Mouse (Mus musculus) midbrain, embryonic 16.5 days (tissue): ENCODE data around the gene Myl12a. TPM values are rescaled to one million over a fixed set of nuclear protein-coding genes. Genes with fewer than 3 reads are reported as not detected.

Experiments
- ATAC-seq: fragments of 200-750 bp; cut with Nextera tagmentation; 2 replicates; pipeline ENCODE4 v1.8.0; 2017; ENCODE audit warnings: moderate TSS enrichment
- H3K27ac ChIP-seq: fragments of 300-500 bp; sonication (generic); 2 replicates; pipeline ENCODE4 v1.5.1; 2014; ENCODE audit warnings: mild to moderate bottlenecking, low read length, mixed read lengths
- H3K27me3 ChIP-seq: fragments of 300-500 bp; sonication (generic); 2 replicates; pipeline ENCODE4 v1.6.1; 2014; ENCODE audit warnings: low read depth, low read length, mixed read lengths; ENCODE audit not compliant: control insufficient read depth, insufficient read depth
- H3K36me3 ChIP-seq: fragments of 300-500 bp; sonication (generic); 2 replicates; pipeline ENCODE4 v1.6.1; 2014; ENCODE audit warnings: mild to moderate bottlenecking, low read length, moderate library complexity, mixed read lengths; ENCODE audit not compliant: control insufficient read depth, insufficient read depth
- H3K4me1 ChIP-seq: fragments of 300-500 bp; sonication (generic); 2 replicates; pipeline ENCODE4 v1.6.1; 2014; ENCODE audit warnings: mild to moderate bottlenecking, low read length, mixed read lengths; ENCODE audit not compliant: control insufficient read depth, insufficient read depth
- H3K4me2 ChIP-seq: fragments of 300-500 bp; sonication (generic); 2 replicates; pipeline ENCODE4 v1.6.1; 2014; ENCODE audit warnings: mild to moderate bottlenecking, low read length, mixed read lengths
- H3K4me3 ChIP-seq: fragments of 300-500 bp; sonication (generic); 2 replicates; pipeline ENCODE4 v1.5.1; 2014; ENCODE audit warnings: low read depth, mild to moderate bottlenecking, low read length, moderate library complexity, mixed read lengths
- H3K9ac ChIP-seq: fragments of 300-500 bp; sonication (generic); 2 replicates; pipeline ENCODE4 v1.6.1; 2014; ENCODE audit warnings: low read depth, low read length, mixed read lengths
- H3K9me3 ChIP-seq: fragments of 300-500 bp; sonication (generic); replicated peaks from 2 replicates; pipeline ENCODE4 v1.6.1; 2014; ENCODE audit warnings: mild to moderate bottlenecking, low read length, mixed read lengths; ENCODE audit not compliant: control insufficient read depth, poor library complexity, severe bottlenecking
- WGBS: fragments of 180-500 bp; shearing (Covaris S2); extraction: QIAGEN DNeasy Blood & Tissue Kit; methylation state at CpG from one replicate; pipeline ENCODE4 v1.1.7; 2014; 5-methylcytosine and 5-hydroxymethylcytosine counted together
- polyA plus RNA-seq: library from polyadenylated mRNA; unstranded; fragments of >200 nt; fragmentation: Nextera tagmentation; extraction: Ambion mirVana; gene quantifications from 2 replicates; pipeline ENCODE4 v1.2.1, GENCODE M21; 2015

Gene Myl12a
- polyA plus RNA-seq, 1 experiment from 2014 or later, result 82.2 TPM

DNA sequence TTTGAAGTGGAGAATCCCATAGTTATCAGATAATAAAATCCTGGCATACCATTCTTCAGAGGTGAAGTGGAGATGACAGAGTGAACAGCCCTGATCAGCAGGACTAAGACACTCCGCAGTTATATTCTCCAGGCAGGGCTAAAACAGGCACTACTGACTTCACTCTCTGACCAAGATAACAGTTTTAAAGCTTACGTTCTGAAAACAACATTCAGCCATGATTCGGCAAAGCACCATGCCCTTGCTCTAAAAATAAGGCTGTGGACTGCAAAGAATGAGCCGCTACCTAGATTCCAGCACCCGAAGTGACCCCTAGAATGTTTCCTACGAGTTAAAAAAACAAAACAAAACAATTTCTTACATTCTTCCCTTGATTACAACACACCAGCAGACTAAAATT is 4.8 kb downstream of the Myl12a start:
- H3K4me2 ChIP-seq, result no peak overlapping the region
- no peak overlapping the region for H3K27ac ChIP-seq
- no peaks in the 10 kb centered on the region; the same call in 1 of the 2 replicates for H3K36me3 ChIP-seq
- no peaks in the 10 kb centered on the region for H3K9me3 ChIP-seq
- WGBS, result 88% methylated on average over 6 of the region's 6 CpGs
- no peaks in the 10 kb centered on the region for H3K27me3 ChIP-seq
- no peak overlapping the region for H3K9ac ChIP-seq
- H3K4me1 ChIP-seq, result peaks cover 5% of the 10 kb centered on the region
- no peak for ATAC-seq
- no peak overlapping the region for H3K4me3 ChIP-seq

DNA sequence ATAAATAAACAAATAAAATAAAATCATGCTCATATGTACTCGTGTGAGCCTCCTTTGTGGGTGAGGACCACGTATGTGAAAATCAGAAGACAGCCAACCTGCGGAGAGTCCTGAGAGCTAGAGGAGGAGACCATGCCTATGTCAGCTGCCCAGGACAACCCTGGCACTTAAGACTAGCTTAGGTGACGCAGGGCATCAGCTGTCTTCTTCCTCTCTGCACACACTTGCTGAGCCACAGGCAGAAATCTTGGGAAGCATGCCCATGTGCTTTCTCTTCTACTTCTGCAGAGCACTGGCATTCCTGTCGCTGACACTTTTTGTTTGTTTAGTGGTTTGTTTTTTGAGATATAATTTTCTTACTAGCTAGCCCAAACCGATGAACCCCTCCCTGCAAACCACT is 7.1 kb downstream of the Myl12a start:
- H3K27ac ChIP-seq, result no peak overlapping the region
- no peak overlapping the region for H3K4me2 ChIP-seq
- no peak overlapping the region for H3K4me3 ChIP-seq
- ATAC-seq, result no peak
- no peaks in the 10 kb centered on the region for H3K27me3 ChIP-seq
- no peaks in the 10 kb centered on the region; the same call in 1 of the 2 replicates for H3K36me3 ChIP-seq
- peaks cover 6% of the 10 kb centered on the region; the same call in 1 of the 2 replicates for H3K4me1 ChIP-seq
- no peaks in the 10 kb centered on the region for H3K9me3 ChIP-seq
- no peak overlapping the region for H3K9ac ChIP-seq
- WGBS, result 99% methylated on average over 6 of the region's 6 CpGs

GRCm38 (mm10) chr17:70994671-70995070 is 8.0 kb downstream of the Myl12a start:
- H3K9ac ChIP-seq, result no peak overlapping the region
- H3K9me3 ChIP-seq, result no peaks in the 10 kb centered on the region
- peaks cover 6% of the 10 kb centered on the region; the same call in 1 of the 2 replicates for H3K4me1 ChIP-seq
- no peak overlapping the region for H3K4me3 ChIP-seq
- H3K27me3 ChIP-seq, result no peaks in the 10 kb centered on the region
- H3K27ac ChIP-seq, result no peak overlapping the region
- H3K4me2 ChIP-seq, result no peak overlapping the region
- ATAC-seq, result no peak
- WGBS, result 92% methylated on average over 6 of the region's 6 CpGs
- H3K36me3 ChIP-seq, result no peaks in the 10 kb centered on the region; the same call in 1 of the 2 replicates

DNA sequence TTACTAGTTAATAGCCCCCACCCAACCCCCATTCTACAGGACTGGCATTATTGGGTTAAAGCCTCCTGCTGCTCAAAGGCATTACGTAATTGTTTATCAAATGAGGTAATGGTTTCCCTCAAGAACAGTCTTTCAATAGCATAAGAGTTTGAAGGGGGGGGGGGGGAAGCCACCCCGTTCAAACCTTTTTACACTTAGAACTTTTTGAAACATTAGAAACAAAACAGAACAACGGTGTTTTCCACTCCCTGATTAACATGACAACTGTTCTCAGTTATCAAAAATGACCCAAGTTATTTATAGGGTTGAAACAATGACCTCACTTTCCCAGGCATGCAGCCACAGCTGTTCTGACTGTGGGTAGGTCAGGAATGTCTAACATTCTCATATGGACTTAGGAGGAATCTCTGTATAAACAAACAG is 9.3 kb downstream of the Myl12a start:
- Histone ChIP-seq H3K27me3 (no peaks in the 10 kb centered on the region), H3K4me3 (no peak overlapping the region), H3K9ac (no peak overlapping the region), H3K36me3 (no peaks in the 10 kb centered on the region; the same call in 1 of the 2 replicates), H3K9me3 (no peaks in the 10 kb centered on the region), H3K4me1 (peaks cover 18% of the 10 kb centered on the region), H3K4me2 (no peak overlapping the region), H3K27ac (no peak overlapping the region)
- ATAC-seq, result no peak
- 55% methylated on average over 3 of the region's 3 CpGs for WGBS

GRCm38 (mm10) chr17:70992662-70993061 is 10.0 kb downstream of the Myl12a start:
- no peak overlapping the region for H3K27ac ChIP-seq
- no peaks in the 10 kb centered on the region for H3K27me3 ChIP-seq
- WGBS, result 89% methylated on average over 9 of the region's 9 CpGs
- no peaks in the 10 kb centered on the region for H3K9me3 ChIP-seq
- peaks cover 23% of the 10 kb centered on the region for H3K4me1 ChIP-seq
- no peak overlapping the region for H3K9ac ChIP-seq
- no peak for ATAC-seq
- H3K4me2 ChIP-seq, result no peak overlapping the region
- no peak overlapping the region for H3K4me3 ChIP-seq
- no peaks in the 10 kb centered on the region; the same call in 1 of the 2 replicates for H3K36me3 ChIP-seq

DNA sequence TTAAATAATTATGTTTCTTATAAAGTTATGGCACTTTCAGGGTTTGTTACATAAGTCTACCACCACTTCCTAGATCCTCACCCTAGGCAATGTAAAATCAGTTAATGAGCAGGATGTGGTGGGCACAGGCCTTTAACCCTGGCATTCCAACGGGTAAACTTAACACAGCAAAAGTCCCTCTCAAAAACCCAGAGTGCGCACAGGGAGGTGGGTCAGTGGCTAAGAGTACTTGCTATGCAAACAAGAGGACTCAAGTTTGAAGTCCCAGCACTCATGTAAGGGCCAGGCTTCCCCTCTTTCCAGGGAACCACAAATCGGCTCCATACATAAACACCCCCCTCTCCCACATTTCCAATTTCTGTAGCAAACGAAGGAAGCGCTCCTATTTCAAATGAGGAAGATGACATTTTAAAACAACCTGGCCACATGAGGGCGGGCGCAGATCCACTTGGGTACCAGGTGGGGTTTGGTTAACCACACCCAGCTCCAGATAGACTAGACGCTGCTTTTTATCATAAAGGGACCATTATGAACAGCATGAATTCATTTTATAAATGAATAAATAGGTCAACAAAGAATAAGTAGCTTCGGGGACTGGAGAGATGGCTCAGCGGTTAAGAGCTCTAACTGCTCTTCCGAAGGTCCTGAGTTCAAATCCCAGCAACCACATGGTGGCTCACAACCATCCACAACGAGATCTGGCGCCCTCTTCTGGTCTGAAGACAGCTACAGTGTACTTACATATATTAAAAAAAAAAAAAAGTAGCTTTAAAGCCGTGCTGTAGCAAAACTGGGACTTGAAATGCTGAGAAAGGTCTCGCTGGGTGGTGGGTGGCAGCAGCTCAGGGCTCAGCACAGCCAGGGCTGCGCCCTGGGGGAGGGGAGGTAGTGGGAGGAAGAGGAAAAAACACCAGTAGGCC is 10.7 kb downstream of the Myl12a start:
- ATAC-seq, result no peak
- Histone ChIP-seq H3K9me3 (no peaks in the 10 kb centered on the region), H3K4me1 (peaks cover 23% of the 10 kb centered on the region), H3K36me3 (no peaks in the 10 kb centered on the region; the same call in 1 of the 2 replicates), H3K9ac (no peak overlapping the region), H3K4me2 (peak overlapping the region; percentile 93; the same call in 1 of the 2 replicates), H3K27ac (no peak overlapping the region), H3K27me3 (no peaks in the 10 kb centered on the region), H3K4me3 (no peak overlapping the region)
- WGBS, result 86% methylated on average over 16 of the region's 16 CpGs

GRCm38 (mm10) chr17:70990403-70991303 is 12.0 kb downstream of the Myl12a start:
- no peaks in the 10 kb centered on the region for H3K27me3 ChIP-seq
- peak overlapping the region; percentile 98 for H3K27ac ChIP-seq
- H3K4me1 ChIP-seq, result peaks cover 23% of the 10 kb centered on the region
- peak overlapping the region; percentile 93 for H3K4me2 ChIP-seq
- H3K36me3 ChIP-seq, result peaks cover 4% of the 10 kb centered on the region
- under 1% methylated on average over 69 of the region's 70 CpGs for WGBS
- no peaks in the 10 kb centered on the region for H3K9me3 ChIP-seq
- peak; percentile 96 for ATAC-seq
- peak overlapping the region; percentile 92 for H3K4me3 ChIP-seq
- H3K9ac ChIP-seq, result peak overlapping the region; percentile 95

DNA sequence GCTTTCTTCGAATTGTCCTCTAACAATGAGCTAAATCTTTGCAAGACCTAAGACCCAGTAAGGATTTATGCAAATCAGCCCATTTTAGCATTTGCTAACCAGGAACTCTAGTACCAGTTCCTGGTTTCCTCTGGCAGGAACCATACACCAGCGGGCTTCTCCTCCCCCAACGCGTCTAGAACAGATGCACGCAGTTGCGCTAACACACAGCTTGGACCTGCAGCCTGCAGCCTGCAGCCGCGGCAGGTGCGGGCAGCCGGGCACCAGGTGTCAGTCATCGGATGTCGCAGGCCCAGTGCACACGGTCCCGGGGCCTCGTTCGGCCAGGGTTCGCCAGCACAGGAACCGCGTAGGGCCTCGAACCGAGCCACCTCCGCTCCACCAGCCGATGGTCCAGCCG is 12.7 kb downstream of the Myl12a start:
- under 1% methylated on average over 24 of the region's 24 CpGs for WGBS
- Histone ChIP-seq H3K9ac (peak overlapping the region; percentile 95), H3K4me1 (peaks cover 23% of the 10 kb centered on the region), H3K9me3 (no peaks in the 10 kb centered on the region), H3K36me3 (peaks cover 4% of the 10 kb centered on the region; the same call in 1 of the 2 replicates), H3K4me3 (peak overlapping the region; percentile 92), H3K27ac (peak overlapping the region; percentile 98), H3K27me3 (no peaks in the 10 kb centered on the region), H3K4me2 (peak overlapping the region; percentile 93)
- ATAC-seq, result peak; percentile 83
